ENCODE assay signal across 13 mouse cellular contexts in the genomic region with DNA sequence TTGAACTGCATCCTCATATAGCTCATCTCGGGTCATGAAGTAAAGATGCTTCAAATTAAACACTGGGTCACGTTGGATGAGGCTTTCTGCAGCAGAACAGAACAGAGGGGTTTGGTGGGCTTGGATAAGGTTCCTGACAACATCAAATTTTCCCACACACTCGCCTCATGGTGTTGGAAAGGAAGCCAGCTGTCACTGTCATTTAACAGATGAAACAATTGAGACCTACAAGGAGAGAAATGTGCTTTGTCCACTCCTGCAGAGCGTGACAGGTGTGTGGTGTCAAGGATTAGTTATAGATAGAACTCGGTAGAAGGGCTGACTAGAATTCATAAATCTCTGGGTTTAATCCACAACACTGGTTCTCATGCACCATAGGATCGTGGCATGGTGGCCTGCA. TPM values are rescaled to one million over a fixed set of nuclear protein-coding genes. Genes with fewer than 3 reads are reported as not detected.
"Had no signal": no experiment of that assay in that cellular context is flagged by ENCODE, and none has a peak within 500 bp of the region (broad histone marks: within the 10 kb centered on the region; RNA-seq: fewer than 3 reads in every experiment).

No protein-coding gene starts in this region.

- ATAC-seq: inflammation-experienced regulatory T-cells, adult 6 months; intestine, embryonic 16.5 days had no signal

- H3K36me3 ChIP-seq: limb, embryonic 15.5 days; neural tube, embryonic 12.5 days; neural tube, embryonic 15.5 days had no signal

- DNase-seq: lung, adult 2 months had no signal

- H3K4me3 ChIP-seq: limb, embryonic 15.5 days; neural tube, embryonic 12.5 days; neural tube, embryonic 15.5 days had no signal

- H3K27ac ChIP-seq: limb, embryonic 15.5 days; neural tube, embryonic 12.5 days; neural tube, embryonic 15.5 days had no signal

- H3K4me1 ChIP-seq: neural tube, embryonic 15.5 days had no signal

- H3K27me3 ChIP-seq: neural tube, embryonic 12.5 days; neural tube, embryonic 15.5 days had no signal

- H3K9me3 ChIP-seq: limb, embryonic 15.5 days; neural tube, embryonic 12.5 days; neural tube, embryonic 15.5 days had no signal

- H3K9ac ChIP-seq: limb, embryonic 15.5 days; neural tube, embryonic 12.5 days; neural tube, embryonic 15.5 days had no signal

- H3K4me2 ChIP-seq: limb, embryonic 15.5 days; midbrain, embryonic 11.5 days; neural tube, embryonic 12.5 days; neural tube, embryonic 15.5 days had no signal

RNA-seq across cellular contexts. Expression of a gene that starts 3.1 kb away (rescaled TPM):
- total RNA-seq: layer of hippocampus, adult 18-20 months; left cerebral cortex, postnatal 25 days; megakaryocyte progenitor cell, adult 5-6 weeks; megakaryocyte-erythroid progenitor cell, adult 5-6 weeks had no signal
- polyA plus RNA-seq: inflammation-experienced regulatory T-cells, adult 6 months; limb, embryonic 11.5 days; midbrain, embryonic 11.5 days; midbrain, embryonic 14.5 days; neural tube, embryonic 12.5 days; neural tube, embryonic 15.5 days had no signal
